Mouse (Mus musculus): ENCODE data around the gene Klri1.

Klri1 gene

GRCm38 (mm10) chr6:129717032-129717431 is at the start of gene Klri1:
TSS of gene Klri1 (minus strand) at chr6:129717132.
- 86% methylated on average over 4 of the region's 4 CpGs for WGBS

GRCm38 (mm10) chr6:129747654-129748032 is 30.7 kb upstream of the Klri1 start:
- 76% methylated on average over 3 of the region's 3 CpGs for WGBS

GRCm38 (mm10) chr6:129747016-129747653 is 30.2 kb upstream of the Klri1 start:
- 80% methylated on average over 4 of the region's 4 CpGs for WGBS

- 63% methylated on average over 3 of the region's 3 CpGs for WGBS
Measured at GRCm38 (mm10) chr6:129746151-129746550, 29.2 kb upstream of the Klri1 start.

GRCm38 (mm10) chr6:129740069-129740721 is 23.3 kb upstream of the Klri1 start, which contains the start of gene Klri2:
TSS of gene Klri2 (minus strand) at chr6:129740484.
- WGBS = 55% methylated on average over 2 of the region's 2 CpGs

GRCm38 (mm10) chr6:129727237-129727636 is 10.3 kb upstream of the Klri1 start:
- WGBS = 84% methylated on average over 1 of the region's 1 CpGs

GRCm38 (mm10) chr6:129721390-129721789 is 4.5 kb upstream of the Klri1 start:
- WGBS = 72% methylated on average over 1 of the region's 1 CpGs

- 22% methylated on average over 3 of the region's 3 CpGs for WGBS
Measured at GRCm38 (mm10) chr6:129720487-129720886, 3.6 kb upstream of the Klri1 start.

- 29% methylated on average over 1 of the region's 1 CpGs for WGBS
Measured at GRCm38 (mm10) chr6:129713566-129713965, 3.4 kb downstream of the Klri1 start.

GRCm38 (mm10) chr6:129691436-129691835 is 25.5 kb downstream of the Klri1 start:
- 86% methylated on average over 10 of the region's 10 CpGs for WGBS

- 68% methylated on average over 1 of the region's 1 CpGs for WGBS
Measured at GRCm38 (mm10) chr6:129680379-129680778, 36.6 kb downstream of the Klri1 start.

- 84% methylated on average over 3 of the region's 3 CpGs for WGBS
Measured at GRCm38 (mm10) chr6:129678873-129679272, 38.1 kb downstream of the Klri1 start, which contains the start of gene Klrc1. TSS of gene Klrc1 (minus strand) at chr6:129678973.

- no CpG with 5 or more reads among the region's 3 CpGs for WGBS
Measured at GRCm38 (mm10) chr6:129661301-129661700, 55.6 kb downstream of the Klri1 start.

- WGBS = 79% methylated on average over 4 of the region's 4 CpGs
Measured at GRCm38 (mm10) chr6:129660589-129660988, 56.3 kb downstream of the Klri1 start, which contains the start of gene Klrc2. TSS of gene Klrc2 (minus strand) at chr6:129660689.

Data from cerebral cortex, adult 2 months (tissue).